Mouse (Mus musculus) kidney, postnatal 0 days (tissue): ENCODE measurements at regions not wholly inside any gene's neighbourhood (a gene's known extent, or its start where the extent isn't known, plus 50 kb on each side); places are given as distances from the start of the nearest gene placed in this dataset.

Experiments
- ATAC-seq: fragments of 200-750 bp; cut with Nextera tagmentation; replicated peaks from 2 replicates; pipeline ENCODE4 v1.8.0; 2017; ENCODE audit warnings: low read depth, moderate number of reproducible peaks, moderate TSS enrichment, moderate library complexity; ENCODE audit not compliant: low FRiP score
- DNase-seq: peaks from one replicate; pipeline ENCODE4 v3.0.0-alpha.2; 2016; ENCODE audit warnings: low spot score
- H3K27ac ChIP-seq: fragments of 300-500 bp; sonication (generic); 2 replicates; pipeline ENCODE4 v1.5.1; 2014; ENCODE audit warnings: mild to moderate bottlenecking
- H3K27me3 ChIP-seq: fragments of 300-500 bp; sonication (generic); 2 replicates; pipeline ENCODE4 v1.6.1; 2014; ENCODE audit warnings: low read length, mixed read lengths; ENCODE audit not compliant: insufficient read depth
- H3K36me3 ChIP-seq: fragments of 300-500 bp; sonication (generic); 2 replicates; pipeline ENCODE4 v1.6.1; 2014; ENCODE audit warnings: low read length, mixed read lengths; ENCODE audit not compliant: insufficient read depth
- H3K4me1 ChIP-seq: fragments of 300-500 bp; sonication (generic); replicated peaks from 2 replicates; pipeline ENCODE4 v1.6.1; 2014; ENCODE audit warnings: antibody characterized with exemption, low read length, mixed read lengths; ENCODE audit not compliant: insufficient read depth
- H3K4me2 ChIP-seq: fragments of 300-500 bp; sonication (generic); 2 replicates; pipeline ENCODE4 v1.6.1; 2014; ENCODE audit warnings: mild to moderate bottlenecking, low read length, moderate library complexity, mixed read lengths
- H3K4me3 ChIP-seq: fragments of 300-500 bp; sonication (generic); replicated peaks from 2 replicates; pipeline ENCODE4 v1.5.1; 2014; ENCODE audit warnings: low read depth, low read length
- H3K9ac ChIP-seq: fragments of 300-500 bp; sonication (generic); 2 replicates; pipeline ENCODE4 v1.6.1; 2014; ENCODE audit warnings: low read depth, low read length
- H3K9me3 ChIP-seq: fragments of 300-500 bp; sonication (generic); replicated peaks from 2 replicates; pipeline ENCODE4 v1.6.1; 2016; ENCODE audit warnings: low read length, inconsistent platforms, mixed read lengths
- CTCF ChIP-seq: IDR thresholded peaks from 2 replicates; pipeline ENCODE4 v1.5.1; 2016; ENCODE audit warnings: antibody characterized with exemption, low read depth, mild to moderate bottlenecking, moderate library complexity
- WGBS: fragments of 180-500 bp; shearing (Covaris S2); extraction: QIAGEN DNeasy Blood & Tissue Kit; methylation state at CpG from one replicate; pipeline ENCODE4 v1.1.7; 2014; 5-methylcytosine and 5-hydroxymethylcytosine counted together

- Histone ChIP-seq H3K4me1 (no peaks in the 10 kb centered on the region), H3K9me3 (no peaks in the 10 kb centered on the region), H3K9ac (no peak overlapping the region), H3K4me2 (no peak overlapping the region), H3K4me3 (no peak overlapping the region), H3K36me3 (no peaks in the 10 kb centered on the region), H3K27ac (no peak overlapping the region), H3K27me3 (no peaks in the 10 kb centered on the region)
- DNase-seq = no peak
- WGBS = 93% methylated on average over 1 of the region's 1 CpGs
- no peak for ATAC-seq
- no peak for TF ChIP-seq CTCF
These were observed 624.6 kb downstream of the Nova1 start for GRCm38 (mm10) chr12:46194173-46194572.
